17 mouse cellular contexts compared by ENCODE assay signal in genomic region chr5:72156598-72156997, GRCm38 (mm10).
"Had no signal": no experiment of that assay in that cellular context is flagged by ENCODE, and none has a peak within 500 bp of the region (broad histone marks: within the 10 kb centered on the region; RNA-seq: fewer than 3 reads in every experiment).

No protein-coding gene starts in this region.

- H3K9ac ChIP-seq: kidney, embryonic 15.5 days; limb, embryonic 13.5 days; liver, embryonic 13.5 days; midbrain, embryonic 12.5 days; midbrain, embryonic 15.5 days; neural tube, embryonic 12.5 days; neural tube, embryonic 15.5 days had no signal

- H3K9me3 ChIP-seq: kidney, embryonic 15.5 days; limb, embryonic 13.5 days; liver, embryonic 13.5 days; midbrain, embryonic 12.5 days; midbrain, embryonic 15.5 days; neural tube, embryonic 12.5 days; neural tube, embryonic 15.5 days had no signal

- DNase-seq: kidney, adult 11 months; kidney, adult 8-10 months; kidney, postnatal 14 days; kidney, postnatal 4 days; left cerebral cortex, postnatal 4 days; liver, embryonic 13.5 days; lung, adult 2 months; lung, postnatal 14 days; retina, postnatal 1 day; thymus, postnatal 25 days had no signal

- ATAC-seq: midbrain, embryonic 15.5 days had no signal

- H3K4me2 ChIP-seq: kidney, embryonic 15.5 days; limb, embryonic 13.5 days; liver, embryonic 13.5 days; midbrain, embryonic 12.5 days; midbrain, embryonic 15.5 days; neural tube, embryonic 12.5 days; neural tube, embryonic 15.5 days had no signal

- H3K4me1 ChIP-seq: limb, embryonic 13.5 days; midbrain, embryonic 12.5 days; midbrain, embryonic 15.5 days; neural tube, embryonic 12.5 days; neural tube, embryonic 15.5 days had no signal

- H3K27ac ChIP-seq: kidney, embryonic 15.5 days; limb, embryonic 13.5 days; liver, embryonic 13.5 days; macrophage; midbrain, embryonic 12.5 days; midbrain, embryonic 15.5 days; neural tube, embryonic 12.5 days; neural tube, embryonic 15.5 days had no signal

- H3K4me3 ChIP-seq: kidney, embryonic 15.5 days; limb, embryonic 13.5 days; liver, embryonic 13.5 days; midbrain, embryonic 12.5 days; midbrain, embryonic 15.5 days; neural tube, embryonic 12.5 days; neural tube, embryonic 15.5 days had no signal

- H3K27me3 ChIP-seq: kidney, embryonic 15.5 days; limb, embryonic 13.5 days; liver, embryonic 13.5 days; midbrain, embryonic 12.5 days; midbrain, embryonic 15.5 days; neural tube, embryonic 12.5 days; neural tube, embryonic 15.5 days had no signal
